Mouse (Mus musculus): ENCODE measurements at regions not wholly inside any gene's neighbourhood (a gene's known extent, or its start where the extent isn't known, plus 50 kb on each side); places are given as distances from the start of the nearest gene placed in this dataset.

DNA sequence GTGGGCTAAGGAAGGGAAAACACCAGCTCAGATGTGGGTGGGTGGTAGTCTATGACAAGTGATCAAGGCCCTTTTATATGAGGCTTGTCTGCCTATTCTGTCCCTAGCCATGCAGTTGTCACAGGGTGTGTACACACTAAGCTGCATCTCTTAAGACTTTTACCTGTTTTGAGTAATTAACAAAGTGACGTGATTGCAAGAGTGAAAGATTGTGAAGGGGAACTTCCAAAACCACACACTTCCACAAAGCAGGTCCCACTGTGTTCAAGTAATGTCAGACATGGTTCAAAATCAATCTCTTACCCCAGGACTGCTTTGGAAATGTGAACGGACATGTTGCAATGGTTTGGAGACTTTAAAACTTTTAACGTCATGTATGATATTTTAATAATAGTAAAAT, 674.2 kb downstream of the Adgrl2 start:
- DNase-seq: no peak

DNA sequence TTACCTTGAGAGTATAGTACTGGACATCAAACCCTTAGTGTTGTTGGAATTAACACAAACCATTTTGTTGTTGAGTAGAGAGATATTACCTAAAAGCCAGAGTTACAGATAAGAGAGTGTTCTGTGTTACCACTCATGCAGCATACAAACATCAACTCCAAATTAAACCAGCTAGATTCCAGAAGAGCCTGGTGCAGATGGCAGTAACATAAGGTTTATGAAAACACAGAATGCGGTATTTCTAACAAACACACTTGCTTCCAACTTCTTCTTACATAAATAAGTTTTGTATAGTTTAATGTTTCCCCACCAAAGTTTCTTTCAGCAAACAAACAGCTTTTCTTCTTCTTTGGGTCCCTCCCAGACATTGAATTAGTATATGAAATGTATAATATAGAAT, 675.1 kb downstream of the Adgrl2 start:
- DNase-seq: no peak

DNA sequence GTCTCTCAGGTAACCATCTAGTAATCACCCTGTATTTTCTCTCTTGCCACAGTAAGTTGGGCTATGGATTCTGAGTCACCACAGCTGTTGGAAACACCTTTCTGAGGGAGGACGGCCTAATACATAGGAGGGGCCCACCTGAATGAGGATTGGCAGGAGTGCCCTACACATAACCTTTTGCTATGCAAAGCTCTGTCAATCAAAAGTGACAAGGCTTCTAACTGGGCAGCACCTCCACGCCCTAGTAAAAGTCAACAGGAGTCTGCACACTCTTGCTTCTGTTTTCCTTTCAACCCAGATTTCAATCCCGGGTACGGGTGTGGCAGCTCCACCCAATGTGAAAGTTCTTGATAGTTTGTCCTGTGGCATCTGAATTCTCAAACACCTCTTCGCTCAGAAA, 694.8 kb downstream of the Adgrl2 start:
- DNase-seq: no peak

DNA sequence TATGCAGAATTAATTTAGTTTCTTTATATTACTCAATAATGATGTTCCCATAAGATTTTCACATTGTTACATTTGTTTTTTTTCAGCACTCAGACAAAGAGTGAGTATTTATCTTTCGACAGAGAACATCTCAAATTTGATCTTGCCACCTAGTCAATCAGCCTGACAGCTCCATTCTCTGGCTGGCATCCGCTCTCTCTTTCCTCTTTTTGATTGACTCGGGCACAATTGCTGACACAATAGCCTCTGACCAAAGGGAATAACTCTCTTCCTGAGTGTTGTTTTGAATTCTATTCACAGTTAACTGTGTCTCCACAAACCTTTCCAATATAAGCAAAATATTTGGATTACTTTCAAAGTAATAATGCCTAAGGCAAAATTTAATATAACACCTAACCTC, 711.4 kb downstream of the Adgrl2 start:
- no peak for DNase-seq

DNA sequence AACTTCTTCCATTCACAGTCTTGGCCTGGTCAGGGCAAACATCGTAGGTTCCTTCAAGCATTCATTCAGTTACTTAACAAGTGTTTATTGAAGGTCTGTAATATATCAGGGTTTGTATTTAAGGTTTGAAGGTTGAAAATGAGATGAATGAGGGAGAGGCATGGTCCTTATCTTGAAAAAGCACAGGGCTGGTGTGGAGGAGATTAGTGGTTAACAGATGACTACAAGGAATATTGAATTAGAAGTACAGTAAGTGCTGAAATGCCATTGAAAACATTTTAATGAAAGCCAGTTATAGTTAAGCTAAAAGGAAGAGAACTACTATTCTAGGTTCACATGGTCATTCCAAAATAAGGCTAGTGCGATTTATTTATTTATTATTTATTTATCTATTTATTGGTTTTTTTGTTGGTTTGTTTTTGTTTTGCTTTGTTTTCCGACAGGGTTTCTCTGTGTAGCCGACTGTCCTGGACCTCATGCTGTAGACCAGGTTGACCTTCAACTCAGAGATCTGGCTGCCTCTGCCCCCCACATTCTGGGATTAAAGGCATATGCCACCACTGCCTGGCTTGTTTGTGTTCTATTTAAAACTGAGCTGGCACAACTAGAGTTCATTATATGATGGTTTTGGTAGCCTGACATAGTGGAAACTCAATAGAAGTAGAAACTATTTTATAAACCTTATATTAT, 718.1 kb downstream of the Adgrl2 start:
- no peak for DNase-seq

DNA sequence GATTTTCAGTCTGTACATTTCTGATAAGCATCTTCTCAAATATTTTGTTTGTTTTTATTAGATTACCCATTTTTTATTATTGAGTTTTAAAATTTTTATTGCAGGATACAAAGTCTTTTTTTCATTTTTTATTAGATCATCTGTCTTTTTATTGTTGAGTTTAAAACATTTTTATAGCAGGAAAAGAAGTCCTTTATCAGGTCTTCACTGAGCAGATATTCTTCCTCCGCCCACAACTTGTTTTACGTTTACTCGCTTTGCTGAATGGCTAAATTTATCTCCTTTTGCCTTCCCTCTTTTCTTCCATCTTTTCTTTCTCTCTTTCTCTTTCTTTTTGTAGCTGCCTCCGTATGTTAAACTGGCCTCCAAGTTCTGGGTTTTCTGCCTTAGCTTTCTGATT, 721.5 kb downstream of the Adgrl2 start:
- DNase-seq: no peak

DNA sequence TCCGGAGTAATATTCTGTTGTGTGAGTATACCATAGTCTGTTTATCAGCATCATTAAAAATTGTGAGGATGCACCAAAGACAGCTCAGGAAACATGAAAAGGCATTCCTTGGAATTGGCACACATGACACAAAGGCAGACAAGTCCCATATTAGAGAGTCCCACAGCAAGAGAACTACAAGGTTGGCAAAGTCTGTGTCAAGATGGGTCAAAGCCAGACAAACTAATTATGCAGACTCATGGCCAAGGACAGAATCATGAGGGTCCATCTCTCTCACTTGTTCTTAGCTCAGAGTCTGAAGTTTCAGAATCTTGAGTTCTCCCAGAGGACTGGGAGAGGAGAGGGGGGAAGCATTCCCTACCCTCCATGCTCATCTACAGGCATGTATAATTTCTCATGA, 731.1 kb downstream of the Adgrl2 start:
- DNase-seq: no peak

DNA sequence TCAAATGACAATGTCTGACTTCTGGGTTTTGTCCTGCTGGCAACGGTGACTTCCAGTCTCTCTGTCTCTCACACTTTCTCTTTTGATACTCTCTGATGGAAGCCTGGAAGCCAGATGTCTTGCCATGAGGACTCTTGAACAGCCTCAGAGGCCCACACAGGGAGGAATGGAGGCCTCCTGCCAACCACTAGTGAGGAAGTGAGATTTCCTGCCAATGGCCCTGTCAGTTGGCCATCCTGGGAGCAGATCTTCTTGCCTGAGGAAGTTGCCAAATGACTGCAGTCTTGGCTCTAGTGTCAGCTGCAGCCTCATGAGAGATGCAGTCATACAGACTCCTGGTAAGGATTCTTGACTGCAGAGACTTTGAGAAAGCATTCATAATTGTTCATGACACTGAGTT, 741.7 kb downstream of the Adgrl2 start:
- peak; percentile 3 to 9 for DNase-seq

DNA sequence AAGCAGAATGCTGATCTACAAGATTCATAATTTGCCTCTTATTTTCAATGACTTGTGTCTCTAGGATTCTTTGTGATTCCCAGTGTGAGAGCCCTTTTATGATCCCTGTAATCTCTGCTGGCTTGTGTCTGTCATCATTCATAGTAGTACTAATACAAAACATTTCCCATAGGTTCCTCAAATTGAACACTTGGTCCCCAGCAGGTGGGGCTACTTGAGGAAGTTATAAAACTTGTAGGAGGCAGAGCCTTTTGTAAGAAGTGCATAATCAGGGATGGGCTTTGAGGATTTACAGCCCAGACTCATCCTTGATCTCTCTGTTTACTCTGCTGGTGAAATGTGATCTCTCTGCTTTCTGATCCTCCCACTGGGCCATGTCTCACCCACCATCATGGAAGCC, 743.6 kb downstream of the Adgrl2 start:
- DNase-seq: no peak

DNA sequence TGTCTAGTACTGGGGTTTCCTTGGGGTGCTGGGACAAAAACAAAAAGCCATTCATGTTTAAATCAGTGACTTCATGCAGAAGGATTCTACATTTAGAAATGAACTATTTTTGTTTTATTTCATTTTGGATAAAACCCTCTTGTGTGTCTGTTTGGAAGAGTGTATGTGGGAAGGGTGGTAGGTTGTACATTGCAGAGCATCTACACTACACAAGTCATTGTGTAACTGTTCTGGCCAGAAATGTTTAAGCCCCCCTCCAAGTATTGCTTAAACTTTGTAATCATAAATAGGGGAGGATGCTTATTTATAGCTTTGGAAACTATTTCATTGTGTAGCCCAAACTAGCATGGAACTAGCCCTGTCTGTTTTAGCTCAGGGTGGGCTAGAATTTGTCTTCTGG, 752.3 kb downstream of the Adgrl2 start:
- no peak for DNase-seq

DNA sequence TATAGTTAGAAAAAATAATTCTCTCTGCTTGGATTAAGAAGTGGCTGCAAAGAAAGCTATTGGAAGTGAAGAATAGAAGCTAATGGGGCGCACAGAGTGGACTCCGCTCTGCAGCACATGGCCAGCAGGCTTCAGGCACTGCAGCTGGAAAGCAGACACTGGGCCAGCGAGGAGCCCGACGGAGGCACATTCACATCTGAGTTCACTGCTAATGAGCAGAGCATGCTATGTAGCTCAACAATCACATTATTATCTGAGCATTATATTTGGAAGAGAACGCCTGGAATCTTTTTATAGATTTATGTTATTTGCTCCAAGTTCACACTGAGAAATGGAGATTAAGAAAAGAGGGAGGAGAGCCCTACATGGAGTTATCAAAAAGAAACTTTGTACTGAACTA, 752.8 kb downstream of the Adgrl2 start:
- DNase-seq: no peak

DNA sequence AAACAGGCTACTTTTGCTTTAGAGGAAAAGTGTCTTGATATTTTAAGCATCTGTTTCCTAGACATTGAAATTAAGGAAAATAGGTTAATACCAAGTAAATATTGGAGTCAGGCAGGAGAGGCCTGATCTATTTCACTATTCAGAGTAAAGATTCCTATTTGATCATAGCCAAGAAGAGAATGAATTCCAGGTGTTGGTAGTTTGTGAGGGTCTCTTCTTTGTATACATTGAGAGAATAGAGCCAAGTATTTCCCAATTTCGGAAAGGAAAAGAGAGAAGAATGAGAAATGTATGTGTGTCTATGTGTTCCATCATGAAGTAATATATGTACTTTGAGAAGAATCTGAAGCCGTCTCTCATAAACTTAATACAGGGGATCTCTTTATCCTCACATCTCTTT, 756.7 kb downstream of the Adgrl2 start:
- no peak for DNase-seq

DNA sequence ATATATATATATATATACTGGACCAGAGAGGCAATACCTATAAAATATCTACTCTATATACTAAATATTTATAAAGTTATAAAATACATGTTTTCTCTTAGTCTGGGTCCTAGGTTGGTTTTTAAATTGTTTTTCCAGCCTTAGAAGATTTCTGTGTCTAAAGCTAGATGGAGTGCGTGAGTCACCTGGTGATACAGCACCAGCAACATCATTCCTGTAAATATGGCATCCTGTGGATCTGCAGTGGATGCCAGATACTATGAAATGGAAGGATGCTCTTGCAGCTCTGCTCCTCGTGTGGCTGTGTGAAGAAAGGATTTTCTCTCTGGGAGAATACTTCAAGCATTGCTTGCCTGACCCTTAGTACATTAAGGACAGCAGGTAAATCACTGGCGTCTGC, 761.2 kb downstream of the Adgrl2 start:
- DNase-seq: no peak

DNA sequence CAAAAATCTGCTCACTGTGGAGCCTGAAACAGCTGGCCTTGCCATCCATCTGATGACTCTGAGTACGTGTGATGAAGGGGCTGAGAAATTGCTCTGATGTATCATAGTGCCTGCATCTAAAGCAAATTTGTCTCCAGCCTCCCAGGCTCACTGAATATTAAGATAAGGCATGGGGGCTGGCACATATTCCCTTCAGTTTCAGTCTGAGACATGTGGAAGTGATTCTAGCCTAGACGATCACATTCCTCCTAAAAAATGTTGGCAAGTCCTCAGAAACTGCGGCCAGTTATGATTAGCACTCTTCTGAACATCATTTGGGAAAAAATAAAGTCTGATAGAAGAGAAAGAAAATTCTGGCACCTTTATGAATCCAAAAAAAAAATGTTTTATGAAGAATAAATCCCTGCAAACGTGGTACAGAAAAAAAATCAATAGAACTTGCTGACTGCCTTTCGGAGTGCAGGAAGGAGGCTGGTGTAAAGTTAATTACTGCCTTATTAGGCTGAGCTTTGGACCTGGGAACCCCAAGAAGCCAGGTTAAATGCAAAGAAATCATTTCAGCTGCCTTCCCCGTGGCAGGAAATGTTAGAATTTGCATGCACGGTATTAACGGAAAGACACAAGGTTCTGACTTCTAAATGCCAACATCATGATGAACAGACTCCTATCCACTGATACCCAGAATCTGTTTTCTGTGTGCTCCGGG, 762.2 kb downstream of the Adgrl2 start:
- DNase-seq: no peak

DNA sequence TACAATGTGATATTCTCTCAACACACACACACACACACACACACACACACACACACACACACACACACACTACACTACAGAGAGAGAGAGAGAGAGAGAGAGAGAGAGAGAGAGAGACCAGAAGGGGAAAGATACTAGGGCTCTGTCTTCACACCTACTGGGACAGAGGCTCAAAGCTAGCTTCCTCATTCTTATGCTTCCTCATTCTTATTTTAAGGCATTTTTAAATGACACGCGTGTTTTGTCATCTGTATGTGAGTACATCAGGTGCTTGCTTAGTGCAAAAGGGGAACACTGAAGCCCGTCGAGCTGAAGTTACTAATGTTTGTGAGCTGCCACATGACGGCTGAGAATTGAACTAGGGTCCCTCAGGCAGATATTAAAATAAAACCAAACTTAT, 769.5 kb downstream of the Adgrl2 start:
- no peak for DNase-seq

DNA sequence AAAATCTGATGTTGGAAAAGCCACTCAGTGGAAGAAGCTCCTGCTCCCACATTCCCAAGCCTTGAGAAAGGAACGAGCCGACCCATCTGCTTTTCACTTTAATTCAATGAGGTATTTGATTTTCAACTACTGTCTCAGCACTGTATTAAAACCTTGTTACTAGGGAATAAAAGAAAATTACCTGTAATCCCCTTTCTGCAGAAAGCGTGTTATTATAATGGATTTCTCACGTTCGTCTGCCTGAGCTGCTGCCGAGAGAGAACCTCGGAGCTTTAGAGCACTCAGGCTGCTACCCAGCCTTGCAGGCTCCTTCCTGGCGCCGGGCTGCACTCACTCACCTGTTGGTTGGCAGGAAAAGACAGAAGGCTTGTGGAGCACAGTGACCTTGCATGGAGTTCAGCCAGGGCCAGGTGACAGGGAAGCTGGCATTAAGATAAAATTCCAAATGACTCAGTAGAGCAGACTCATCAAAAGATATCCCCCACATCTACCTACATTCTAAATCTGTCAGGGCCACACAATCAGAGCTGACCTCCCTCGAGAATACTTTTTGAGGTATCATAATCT, 770.2 kb downstream of the Adgrl2 start:
- DNase-seq: no peak

DNA sequence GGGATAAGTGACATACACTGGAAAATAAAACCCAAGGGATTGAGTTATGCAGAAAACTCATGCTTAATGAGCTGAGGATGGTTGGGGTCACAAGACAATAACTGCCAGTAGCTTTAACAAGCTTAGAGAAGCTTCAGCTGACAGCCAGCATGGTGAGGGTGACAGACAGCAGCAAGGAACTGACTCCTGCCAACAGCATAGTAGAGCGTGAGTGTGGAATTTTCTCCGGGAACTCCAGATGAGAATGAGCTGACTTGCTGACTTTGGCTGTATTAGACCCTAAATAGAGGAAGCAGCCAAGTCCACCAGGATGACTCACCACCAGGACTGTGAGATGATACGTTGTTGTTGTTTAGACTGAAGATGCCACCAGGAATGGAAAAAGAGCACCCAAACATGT, 788.2 kb downstream of the Adgrl2 start:
- no peak for DNase-seq

DNA sequence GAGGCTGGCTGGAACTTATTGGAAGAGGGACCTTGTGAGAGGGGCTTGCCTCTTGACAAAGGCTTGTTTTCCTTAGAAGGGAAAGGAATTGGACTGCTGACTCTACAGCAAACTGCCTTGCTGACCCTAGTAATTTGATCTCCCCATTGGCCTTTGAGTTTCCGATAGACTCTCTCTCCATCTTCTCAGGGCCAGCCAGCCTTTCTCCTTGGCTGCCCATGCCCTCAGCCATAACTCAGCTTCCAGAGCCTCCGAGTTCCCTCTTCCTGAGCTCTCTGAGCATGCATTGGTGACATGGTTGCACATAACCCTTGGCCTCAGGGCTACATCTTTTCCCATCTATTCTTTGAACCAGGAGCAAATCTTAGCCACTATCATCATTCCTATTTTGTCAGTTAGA, 803.7 kb downstream of the Adgrl2 start:
- no peak for DNase-seq

DNA sequence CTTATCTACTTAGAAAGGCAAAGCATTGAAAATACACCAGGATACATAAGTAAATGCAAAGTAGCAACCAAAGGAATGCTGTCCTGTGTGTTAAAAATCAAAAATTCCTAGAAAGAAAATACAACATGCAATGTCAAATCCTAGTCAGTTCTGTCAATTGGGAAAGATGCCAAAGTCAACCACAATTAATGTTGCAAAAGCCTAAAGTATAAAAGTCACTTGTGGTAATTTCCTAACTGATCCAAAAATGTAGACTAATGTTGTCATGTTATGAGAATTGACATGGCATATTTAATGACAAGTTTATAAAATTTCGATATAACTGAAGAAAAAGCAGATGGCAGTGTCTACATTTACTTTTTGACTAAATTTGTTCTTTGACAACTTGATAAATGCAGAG, 822.8 kb downstream of the Adgrl2 start:
- no peak for DNase-seq

DNA sequence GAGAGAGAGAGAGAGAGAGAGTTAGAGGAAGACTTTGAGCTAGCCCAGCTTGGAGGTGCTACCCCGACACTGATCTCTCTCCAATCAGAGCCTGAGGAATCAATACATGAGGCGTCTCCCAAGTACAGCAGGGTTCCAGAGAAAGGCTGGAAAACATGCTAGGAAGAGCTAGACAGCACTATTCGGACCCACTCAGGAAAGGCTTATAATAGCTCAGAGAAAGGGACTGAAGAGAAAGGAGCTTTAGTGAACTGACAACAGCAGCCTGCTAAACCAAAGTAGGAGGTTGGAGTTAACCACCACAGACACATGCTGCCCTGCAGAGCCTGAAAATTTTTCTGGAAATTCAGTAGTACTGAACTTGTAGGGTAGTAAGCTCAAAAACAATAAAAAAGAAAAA, 831.3 kb downstream of the Adgrl2 start:
- DNase-seq: no peak

DNA sequence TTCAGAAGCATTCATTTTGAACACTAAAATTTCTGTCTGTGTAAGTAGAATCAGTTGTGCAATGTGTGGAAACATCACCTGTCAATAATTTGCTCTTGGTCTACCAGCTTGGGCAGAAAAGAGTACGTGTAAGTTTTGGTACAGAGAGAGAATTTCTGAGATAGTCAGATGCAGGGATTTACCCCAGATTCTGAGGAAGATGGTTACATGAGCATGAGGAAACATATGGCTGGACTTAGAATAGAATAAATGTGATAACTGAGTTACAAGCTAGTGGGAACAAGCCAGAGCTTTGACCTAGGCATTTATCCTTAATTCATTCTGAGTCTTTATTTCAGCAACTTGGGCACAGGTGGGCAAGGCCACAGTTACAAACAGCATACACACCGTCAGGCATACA, 831.8 kb downstream of the Adgrl2 start:
- no peak for DNase-seq

DNA sequence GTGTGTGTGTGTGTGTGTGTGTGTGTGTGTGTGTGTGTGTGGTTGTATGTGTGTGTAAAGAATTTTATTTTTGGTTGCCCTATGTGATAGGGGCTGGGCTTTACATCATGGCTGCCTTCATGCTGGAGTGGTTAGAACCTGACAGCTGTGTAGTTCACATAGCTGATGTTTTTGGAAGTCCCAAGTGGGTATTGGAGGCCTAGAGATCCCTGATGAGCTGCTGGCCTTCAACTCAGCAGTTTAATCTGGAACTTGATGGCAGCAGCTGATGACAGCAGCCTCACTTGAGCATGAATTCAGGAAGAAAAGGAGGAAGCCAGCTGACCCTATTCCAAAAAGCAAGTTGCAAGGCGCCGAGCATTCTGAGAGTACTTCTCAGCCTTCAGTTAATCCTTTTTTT, 846.6 kb downstream of the Adgrl2 start:
- no peak for DNase-seq

DNA sequence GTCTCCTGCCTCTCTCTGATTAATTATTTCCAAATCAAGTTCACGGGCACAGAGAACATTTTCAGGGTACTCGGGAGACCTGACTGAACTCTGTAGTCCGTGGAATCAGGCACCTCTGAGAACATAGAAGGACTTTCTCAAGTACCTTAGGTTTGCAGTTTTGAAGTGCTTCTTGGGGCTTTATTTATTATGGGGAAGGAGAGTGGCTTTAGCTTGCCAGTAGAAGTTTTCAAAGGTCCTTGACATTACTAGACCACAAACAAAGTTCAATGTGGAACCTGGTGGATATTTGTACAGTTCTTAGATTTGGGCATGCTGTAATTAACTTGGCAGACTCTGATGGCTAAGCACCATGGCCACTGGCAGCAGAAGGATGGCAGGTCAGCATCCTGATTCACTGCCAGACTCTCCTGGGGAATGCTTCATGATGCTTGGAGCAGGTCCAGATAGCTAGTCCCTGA, 853.5 kb downstream of the Adgrl2 start:
- DNase-seq: peak; percentile 23

DNA sequence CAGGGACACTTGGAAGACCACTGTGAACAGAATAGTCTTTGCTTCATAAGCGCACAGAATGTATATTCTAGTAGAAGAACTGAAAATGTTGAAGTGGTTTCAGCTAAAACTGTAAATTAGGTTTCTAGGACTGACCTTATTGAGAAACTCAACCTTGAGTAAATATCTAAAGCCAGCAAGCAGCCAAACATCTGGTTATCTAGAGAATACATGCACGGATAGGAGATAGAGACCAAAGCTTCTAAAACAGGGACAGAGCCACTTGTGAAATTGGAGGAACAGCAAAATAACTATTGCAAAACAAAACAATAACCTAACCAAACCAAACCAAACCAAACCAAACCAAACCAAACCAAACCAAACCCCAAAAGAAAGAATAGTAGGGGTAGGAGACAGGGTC, 855.7 kb downstream of the Adgrl2 start:
- no peak for DNase-seq

DNA sequence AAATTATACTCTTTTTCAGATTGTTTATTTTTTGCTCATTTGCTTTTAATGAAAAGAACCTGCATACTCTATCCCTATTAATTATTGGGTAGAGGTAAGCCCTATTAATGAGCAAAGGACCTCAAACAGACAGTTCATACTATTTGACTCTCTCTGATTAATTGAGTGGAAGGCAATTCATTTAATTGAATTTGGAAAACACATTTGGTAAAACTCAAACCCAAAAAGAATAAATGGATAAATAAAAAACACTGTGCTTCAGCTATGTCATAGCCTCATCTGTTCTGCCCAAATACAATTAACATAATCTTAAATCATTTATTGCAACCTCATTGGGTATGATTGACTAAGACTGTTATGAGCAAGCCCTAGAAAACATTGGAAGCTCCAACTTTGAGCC, 874.8 kb downstream of the Adgrl2 start:
- no peak for DNase-seq

Measured in kidney, postnatal 36 days (tissue).